In the genomic region with DNA sequence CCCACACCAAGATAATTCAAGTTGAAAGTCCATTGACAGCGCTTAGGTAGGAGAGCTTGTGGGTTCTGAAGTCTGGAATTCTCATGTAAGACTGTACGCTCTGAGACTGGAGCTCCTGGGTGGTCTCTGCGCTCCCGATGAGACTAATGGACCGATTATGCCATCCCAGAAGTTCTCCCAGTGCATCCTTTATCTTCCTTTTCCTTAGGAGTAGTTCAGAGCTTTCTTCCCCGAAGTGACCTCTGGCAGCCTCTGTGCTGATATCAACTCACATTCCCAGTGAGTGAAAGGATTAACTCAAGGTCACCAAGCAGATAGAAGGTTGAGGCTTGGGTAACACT, we compare ENCODE assay signal across 18 mouse cellular contexts.
DNase-seq lines count a peak whose midpoint lies in the region; ATAC-seq and TF ChIP-seq lines count a peak whose summit lies in the region.
"Had no signal": no experiment of that assay in that cellular context is flagged by ENCODE, and none has a peak within 500 bp of the region (broad histone marks: within the 10 kb centered on the region; RNA-seq: fewer than 3 reads in every experiment).

No protein-coding gene starts in this region.

- TF ChIP-seq CTCF in gastrocnemius, adult 2 months (IDR thresholded peaks at IDR 0.05) = no peak
- no peak for TF ChIP-seq CTCF in small intestine, adult 2 months (IDR thresholded peaks at IDR 0.05; ENCODE audit: extremely low read depth, insufficient read length, insufficient replicate concordance, low read depth, low read length)

- peaks cover 7% of the 10 kb centered on the region; the same call in 1 of the 2 replicates for H3K4me1 ChIP-seq in liver, embryonic 13.5 days (replicated peaks)
- H3K4me1 ChIP-seq in small intestine, adult 2 months (ENCODE audit: control insufficient read depth, insufficient read depth, insufficient read length, low read length) = peaks cover 37% of the 10 kb centered on the region; the same call in 1 of the 2 replicates
- H3K4me1 ChIP-seq: midbrain, embryonic 15.5 days had no signal

- H3K9ac ChIP-seq in liver, embryonic 13.5 days = no peak overlapping the region
- H3K9ac ChIP-seq: limb, embryonic 12.5 days; lung, embryonic 14.5 days; midbrain, embryonic 15.5 days had no signal

- no peak for ATAC-seq in liver, embryonic 13.5 days (ENCODE audit: low read depth)
- ATAC-seq: hindbrain, postnatal 0 days; midbrain, embryonic 15.5 days had no signal

- intact Hi-C loops in gastrocnemius, adult 2 months (cut with DNase I) = loop anchor here (2.0 to 5.0 kb wide), 3 partner anchors 101 to 324 kb away; no protein-coding TSS in a partner anchor
- intact Hi-C loops in left cerebral cortex, postnatal 10 days (cut with DNase I) = no loop called here

- no peak overlapping the region for H3K4me2 ChIP-seq in liver, embryonic 13.5 days
- H3K4me2 ChIP-seq: limb, embryonic 12.5 days; lung, embryonic 14.5 days; midbrain, embryonic 15.5 days had no signal

- peak overlapping the region; percentile 92 for H3K27ac ChIP-seq in gastrocnemius, adult 2 months
- 0 out of 2 replicates have a peak overlapping the region, but pooled peaks have one; percentile 43 for H3K27ac ChIP-seq in liver, embryonic 13.5 days
- peak overlapping the region; percentile 100 for H3K27ac ChIP-seq in small intestine, adult 2 months (ENCODE audit: insufficient read depth, low read depth, low read length)
- H3K27ac ChIP-seq: embryonic facial prominence, embryonic 10.5 days; hindbrain, embryonic 10.5 days; hindbrain, postnatal 0 days; midbrain, embryonic 15.5 days had no signal

- 68% methylated on average over 6 of the region's 6 CpGs for WGBS in liver, embryonic 13.5 days (ENCODE audit: insufficient replicate concordance)
- 39% methylated on average over 6 of the region's 6 CpGs for WGBS in small intestine, adult 2 months

- no peaks in the 10 kb centered on the region for H3K27me3 ChIP-seq in liver, embryonic 13.5 days
- no peaks in the 10 kb centered on the region for H3K27me3 ChIP-seq in small intestine, adult 2 months (ENCODE audit: control insufficient read depth, insufficient read depth, low read length)
- H3K27me3 ChIP-seq: limb, embryonic 12.5 days; midbrain, embryonic 15.5 days had no signal

- no peaks in the 10 kb centered on the region for H3K36me3 ChIP-seq in liver, embryonic 13.5 days
- no peaks in the 10 kb centered on the region for H3K36me3 ChIP-seq in small intestine, adult 2 months (ENCODE audit: control insufficient read depth, insufficient read depth, low read length)
- H3K36me3 ChIP-seq: embryonic facial prominence, embryonic 10.5 days; hindbrain, embryonic 10.5 days; limb, embryonic 12.5 days; midbrain, embryonic 15.5 days had no signal

- no peak for TF ChIP-seq POLR2A in small intestine, adult 2 months (IDR thresholded peaks at IDR 0.05; ENCODE audit: low read depth, low read length)

- H3K9me3 ChIP-seq in liver, embryonic 13.5 days (replicated peaks) = no peaks in the 10 kb centered on the region
- H3K9me3 ChIP-seq: embryonic facial prominence, embryonic 10.5 days; hindbrain, embryonic 10.5 days; limb, embryonic 12.5 days; midbrain, embryonic 15.5 days had no signal

- no peak overlapping the region for H3K4me3 ChIP-seq in gastrocnemius, adult 2 months
- no peak overlapping the region for H3K4me3 ChIP-seq in liver, embryonic 13.5 days (replicated peaks)
- H3K4me3 ChIP-seq in small intestine, adult 2 months (ENCODE audit: low read depth, low read length) = no peak overlapping the region
- H3K4me3 ChIP-seq: embryonic facial prominence, embryonic 10.5 days; hindbrain, embryonic 10.5 days; limb, embryonic 12.5 days; midbrain, embryonic 15.5 days; myocyte had no signal

- DNase-seq in gastrocnemius, adult 2 months = no peak
- no peak for DNase-seq in gastrocnemius, postnatal 10 days
- peak; percentile 31 for DNase-seq in kidney, adult 18-20 months
- no peak for DNase-seq in kidney, postnatal 14 days
- DNase-seq in liver, embryonic 13.5 days = no peak
- DNase-seq in liver = no peak
- no peak for DNase-seq in left cerebral cortex, postnatal 10 days (ENCODE audit: extremely low spot score in 1 of 2, low spot score in 2 of 2)
- DNase-seq: cerebellum, adult 9-10 months; lung, embryonic 14.5 days; spleen, adult 18-20 months; thymus, adult 2 months had no signal

Comparison
In these comparisons a context has a peak if more than half of its experiments do, and no peak if none do; other contexts are left out.
1. H3K27ac ChIP-seq: peak in every context shown above with its lines; median percentile 100 in small intestine, adult 2 months; 92 in gastrocnemius, adult 2 months; 43 in liver, embryonic 13.5 days.